Comparison of ENCODE assay signal across 15 mouse cellular contexts in genomic region chr10:24373957-24374356, GRCm38 (mm10).
A peak's percentile ranks its signal among the peaks of the same experiment; 100 is the strongest.
DNase-seq lines count a peak whose midpoint lies in the region; ATAC-seq and TF ChIP-seq lines count a peak whose summit lies in the region.
"Had no signal": no experiment of that assay in that cellular context is flagged by ENCODE, and none has a peak within 500 bp of the region (broad histone marks: within the 10 kb centered on the region; RNA-seq: fewer than 3 reads in every experiment).

No protein-coding gene starts in this region.

- H3K4me1 ChIP-seq in heart, embryonic 12.5 days (replicated peaks) = peaks cover 5% of the 10 kb centered on the region
- no peaks in the 10 kb centered on the region; the same call in 1 of the 2 replicates for H3K4me1 ChIP-seq in heart, embryonic 10.5 days

- no peak for DNase-seq in heart, embryonic 10.5 days (ENCODE audit: low spot score)
- peak; percentile 46 for DNase-seq in kidney, postnatal 10 days
- no peak for DNase-seq in kidney, adult 8-10 months
- DNase-seq in 3T3-L1 (ENCODE audit: low read depth, low spot score) = peak; percentile 83
- peak; percentile 26 for DNase-seq in brain, embryonic 14.5 days (ENCODE audit: low read depth)
- no peak for DNase-seq in embryo, embryonic 11 days
- DNase-seq: cerebellum, adult 8-10 months; liver; midbrain, embryonic 14.5 days; right cerebral cortex, postnatal 4 days; thymus, postnatal 25 days had no signal

- no peaks in the 10 kb centered on the region for H3K36me3 ChIP-seq in heart, embryonic 12.5 days
- H3K36me3 ChIP-seq in heart, embryonic 10.5 days = no peaks in the 10 kb centered on the region

- no peak overlapping the region for H3K9ac ChIP-seq in heart, embryonic 12.5 days

- H3K9me3 ChIP-seq in heart, embryonic 12.5 days (replicated peaks) = no peaks in the 10 kb centered on the region
- H3K9me3 ChIP-seq in heart, embryonic 10.5 days = no peaks in the 10 kb centered on the region

- TF ChIP-seq CTCF in brain, embryonic 14.5 days (IDR thresholded peaks at IDR 0.05; ENCODE audit: borderline replicate concordance, extremely low read depth, insufficient read depth, insufficient read length) = no peak

- H3K27me3 ChIP-seq in heart, embryonic 12.5 days (replicated peaks) = no peaks in the 10 kb centered on the region
- H3K27me3 ChIP-seq in heart, embryonic 10.5 days (ENCODE audit: insufficient read depth, poor library complexity, severe bottlenecking) = no peaks in the 10 kb centered on the region

- no peak overlapping the region for H3K4me2 ChIP-seq in heart, embryonic 12.5 days

- ATAC-seq in heart, embryonic 12.5 days (ENCODE audit: insufficient number of reproducible peaks, low FRiP score) = no peak
- ATAC-seq: hindbrain, postnatal 0 days had no signal

- WGBS in heart, embryonic 12.5 days = 49% methylated on average over 6 of the region's 6 CpGs
- WGBS in heart, embryonic 10.5 days = 55% methylated on average over 6 of the region's 6 CpGs

- H3K27ac ChIP-seq in heart, embryonic 12.5 days (ENCODE audit: poor library complexity, severe bottlenecking) = peak overlapping the region; percentile 44; the same call in 1 of the 2 replicates
- no peak overlapping the region for H3K27ac ChIP-seq in heart, embryonic 10.5 days
- H3K27ac ChIP-seq: hindbrain, postnatal 0 days; macrophage had no signal

- no peak overlapping the region for H3K4me3 ChIP-seq in heart, embryonic 12.5 days
- H3K4me3 ChIP-seq in heart, embryonic 10.5 days = no peak overlapping the region
- H3K4me3 ChIP-seq: erythroblast, embryonic 14.5 days had no signal

- TF ChIP-seq POLR2A in brain, embryonic 14.5 days (IDR thresholded peaks at IDR 0.05; ENCODE audit: borderline replicate concordance, extremely low read depth, insufficient read depth, insufficient read length, poor library complexity, severe bottlenecking) = no peak

Comparison
In these comparisons a context has a peak if more than half of its experiments do, and no peak if none do; other contexts are left out.
1. DNase-seq: peak in kidney, postnatal 10 days (single experiment), 3T3-L1 (single experiment) and brain, embryonic 14.5 days (single experiment); none in heart, embryonic 10.5 days (single experiment), kidney, adult 8-10 months (0 of 2) and embryo, embryonic 11 days (single experiment).